Mouse (Mus musculus): ENCODE data around the gene Arl6ip4.

- TF ChIP-seq CTCF (conservative IDR thresholded peaks at IDR 0.05; ENCODE audit: low read length) = no peak
- no peak for TF ChIP-seq NANOG (IDR thresholded peaks at IDR 0.05; ENCODE audit: borderline replicate concordance, low read length)
Observed at GRCm38 (mm10) chr5:124138066-124138465, 22.2 kb downstream of the Arl6ip4 start.
